Mouse (Mus musculus): ENCODE data around the gene H2-DMb1. TPM values are rescaled to one million over a fixed set of nuclear protein-coding genes. Genes with fewer than 3 reads are reported as not detected.

Gene H2-DMb1
- total RNA-seq, 2 experiments from 2014 or later: 0.94 to 1.5 TPM

DNA sequence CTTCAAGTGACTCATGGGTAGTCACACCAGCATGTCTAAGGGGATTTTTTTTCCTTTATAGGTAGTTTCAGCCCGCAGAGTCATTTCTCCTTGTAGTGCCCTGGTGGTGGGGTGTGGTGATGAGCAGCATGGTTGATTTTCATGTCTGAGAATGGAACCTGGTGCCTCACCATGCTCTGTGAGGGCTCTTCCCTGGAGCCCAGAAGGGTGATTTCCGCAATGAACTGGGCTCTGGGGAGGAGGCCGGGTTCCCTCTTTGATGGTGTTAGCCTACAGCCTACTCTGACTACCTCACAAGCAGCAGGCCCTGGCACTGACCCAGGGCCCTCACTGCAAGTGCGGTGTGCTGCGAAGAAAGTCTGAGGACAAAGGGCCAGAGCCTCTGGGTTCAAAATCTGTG lies 50.6 kb downstream of the H2-DMb1 start, which contains the start of gene Tap2:
Gene Tap2, plus strand, starts transcription at position 84 of the 400 bp plus-strand sequence.
- intact Hi-C loops (cut with DNase I): no loop called here
- DNase-seq (ENCODE audit: low spot score in 2 of 2): no peak

GRCm38 (mm10) chr17:34204303-34205010 lies 51.6 kb downstream of the H2-DMb1 start:
- intact Hi-C loops (cut with DNase I): loop anchor here (2.0 kb wide), 1 partner anchor 34 kb away; no protein-coding TSS in a partner anchor
- peak; percentile 78 to 86 for DNase-seq (ENCODE audit: low spot score in 2 of 2)

DNA sequence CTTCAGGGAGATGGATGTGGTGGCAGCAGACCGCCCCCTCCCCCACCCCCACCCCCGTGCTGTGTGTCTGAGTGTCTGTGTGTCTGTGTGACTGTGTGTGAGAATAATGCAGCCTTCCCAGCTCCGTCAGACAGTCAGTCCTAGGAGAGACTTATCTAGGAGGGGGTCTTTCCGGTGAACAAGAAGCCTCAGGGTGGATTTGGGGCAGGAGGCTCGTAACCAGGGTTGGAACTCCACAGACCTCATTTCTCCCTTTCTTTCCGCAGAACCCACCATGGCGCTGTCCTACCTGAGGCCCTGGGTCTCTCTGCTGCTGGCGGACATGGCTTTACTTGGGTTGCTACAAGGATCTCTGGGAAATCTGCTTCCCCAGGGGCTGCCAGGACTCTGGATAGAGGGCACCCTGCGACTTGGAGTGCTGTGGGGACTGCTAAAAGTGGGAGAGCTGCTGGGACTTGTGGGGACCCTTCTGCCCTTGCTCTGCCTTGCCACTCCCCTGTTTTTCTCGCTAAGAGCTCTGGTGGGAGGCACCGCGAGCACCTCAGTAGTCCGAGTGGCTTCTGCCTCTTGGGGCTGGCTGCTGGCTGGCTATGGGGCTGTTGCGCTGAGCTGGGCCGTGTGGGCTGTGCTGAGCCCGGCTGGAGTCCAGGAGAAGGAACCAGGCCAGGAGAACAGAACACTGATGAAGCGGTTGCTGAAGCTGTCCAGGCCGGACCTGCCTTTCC lies 52.3 kb downstream of the H2-DMb1 start:
- DNase-seq (ENCODE audit: low spot score in 2 of 2): no peak
- intact Hi-C loops (cut with DNase I): loop anchor here (2.0 kb wide), 1 partner anchor 34 kb away; no protein-coding TSS in a partner anchor

GRCm38 (mm10) chr17:34205746-34206176 lies 52.9 kb downstream of the H2-DMb1 start:
- intact Hi-C loops (cut with DNase I): loop anchor here (2.0 kb wide), 1 partner anchor 35 kb away; no protein-coding TSS in a partner anchor

GRCm38 (mm10) chr17:34206731-34207130 lies 53.9 kb downstream of the H2-DMb1 start:
- intact Hi-C loops (cut with DNase I): no loop called here
- no peak for DNase-seq (ENCODE audit: low spot score in 2 of 2)

More at GRCm38 (mm10) chr17:34205746-34206176, 52.9 kb downstream of the H2-DMb1 start:
- DNase-seq (ENCODE audit: low spot score in 2 of 2): no peak

GRCm38 (mm10) chr17:34207456-34207855 lies 54.6 kb downstream of the H2-DMb1 start:
- intact Hi-C loops (cut with DNase I): no loop called here

GRCm38 (mm10) chr17:34207866-34208265 lies 55.0 kb downstream of the H2-DMb1 start:
- intact Hi-C loops (cut with DNase I): no loop called here
- no peak for DNase-seq (ENCODE audit: low spot score in 2 of 2)

More at GRCm38 (mm10) chr17:34207456-34207855, 54.6 kb downstream of the H2-DMb1 start:
- DNase-seq (ENCODE audit: low spot score in 2 of 2): no peak

GRCm38 (mm10) chr17:34208421-34208820 lies 55.5 kb downstream of the H2-DMb1 start:
- DNase-seq (ENCODE audit: low spot score in 2 of 2): no peak

GRCm38 (mm10) chr17:34209680-34210079 lies 56.8 kb downstream of the H2-DMb1 start:
- DNase-seq (ENCODE audit: low spot score in 2 of 2): no peak
- intact Hi-C loops (cut with DNase I): no loop called here

More at GRCm38 (mm10) chr17:34208421-34208820, 55.5 kb downstream of the H2-DMb1 start:
- intact Hi-C loops (cut with DNase I): no loop called here

Other genes with a start within 250 kb of the H2-DMb1 start
- gene Platr17, start 247.9 kb upstream of the H2-DMb1 start, total RNA-seq (2021): under 1 TPM in 1 of 2 experiments, not detected in 1; 0.57 TPM
- 10 to 100 TPM; 26.0 to 26.2 TPM for gene Daxx, start 243.7 kb upstream of the H2-DMb1 start, total RNA-seq (2021)
- gene Tapbp, start 237.2 kb upstream of the H2-DMb1 start, total RNA-seq (2021): 10 to 100 TPM; 32.7 to 37.7 TPM
- 10 to 100 TPM; 28.1 to 32.1 TPM for gene Zbtb22, start 237.2 kb upstream of the H2-DMb1 start, total RNA-seq (2021)
- 10 to 100 TPM; 55.2 to 66.8 TPM for gene Rgl2, start 223.5 kb upstream of the H2-DMb1 start, total RNA-seq (2021)
- gene Pfdn6, start 212.7 kb upstream of the H2-DMb1 start, total RNA-seq (2021): 100 to 1,000 TPM in 1 of 2 experiments, 10 to 100 TPM in 1; 89.7 to 104 TPM
- 10 to 100 TPM; 11.2 to 12.0 TPM for gene Wdr46, start 212.4 kb upstream of the H2-DMb1 start, total RNA-seq (2021)
- 1 to 10 TPM; 5.8 to 6.4 TPM for gene B3galt4, start 201.6 kb upstream of the H2-DMb1 start, total RNA-seq (2021)
- 10 to 100 TPM; 78.4 to 81.9 TPM for gene Vps52, start 197.3 kb upstream of the H2-DMb1 start, total RNA-seq (2021)
- gene Rps18, start 197.1 kb upstream of the H2-DMb1 start, total RNA-seq (2021): 100 to 1,000 TPM; 296 to 299 TPM
- gene H2-K1, start 152.7 kb upstream of the H2-DMb1 start, total RNA-seq (2021): 10 to 100 TPM; 12.3 to 15.9 TPM
- 10 to 100 TPM; 28.4 to 32.2 TPM for gene Ring1, start 128.4 kb upstream of the H2-DMb1 start, total RNA-seq (2021)
- gene H2-Ke6, start 125.0 kb upstream of the H2-DMb1 start, total RNA-seq (2021): 10 to 100 TPM; 33.3 to 35.1 TPM
- gene Slc39a7, start 121.4 kb upstream of the H2-DMb1 start, total RNA-seq (2021): 10 to 100 TPM; 96.2 to 98.6 TPM
- gene Rxrb, start 121.3 kb upstream of the H2-DMb1 start, total RNA-seq (2021): 10 to 100 TPM; 79.5 to 83.1 TPM
- 10 to 100 TPM; 14.1 to 14.6 TPM for gene Col11a2, start 113.6 kb upstream of the H2-DMb1 start, total RNA-seq (2021)
- gene H2-Oa, start 60.7 kb upstream of the H2-DMb1 start, total RNA-seq (2021): under 1 TPM in 1 of 2 experiments, not detected in 1; 0.34 TPM
- gene H2-DMa, start 33.5 kb upstream of the H2-DMb1 start, total RNA-seq (2021): 10 to 100 TPM; 26.0 to 26.5 TPM
- 100 to 1,000 TPM; 178 to 192 TPM for gene Brd2, start 30.4 kb upstream of the H2-DMb1 start, total RNA-seq (2021)
- gene H2-DMb2, start 9.8 kb upstream of the H2-DMb1 start, total RNA-seq (2021): under 1 TPM; 0.46 to 0.92 TPM
- 1 to 10 TPM; 1.5 to 1.8 TPM for gene Tap1, start 34.5 kb downstream of the H2-DMb1 start, total RNA-seq (2021)
- 1 to 10 TPM in 1 of 2 experiments, under 1 TPM in 1; 0.53 to 1.4 TPM for gene Psmb9, start 34.7 kb downstream of the H2-DMb1 start, total RNA-seq (2021)
- 1 to 10 TPM; 2.0 to 4.1 TPM for gene Psmb8, start 44.6 kb downstream of the H2-DMb1 start, total RNA-seq (2021)
- gene Tap2, start 50.5 kb downstream of the H2-DMb1 start, total RNA-seq (2021): 1 to 10 TPM; 5.2 to 5.4 TPM
- under 1 TPM in 1 of 2 experiments, not detected in 1; 0.23 TPM for gene H2-Ob, start 85.8 kb downstream of the H2-DMb1 start, total RNA-seq (2021)
- gene H2-Ab1, start 104.6 kb downstream of the H2-DMb1 start, total RNA-seq (2021): 1 to 10 TPM; 1.8 to 2.7 TPM
- 1 to 10 TPM; 1.9 to 2.1 TPM for gene H2-Aa, start 134.8 kb downstream of the H2-DMb1 start, total RNA-seq (2021)
- gene H2-Eb1, start 152.8 kb downstream of the H2-DMb1 start, total RNA-seq (2021): 1 to 10 TPM; 2.9 to 3.4 TPM
- gene H2-Eb2, start 172.6 kb downstream of the H2-DMb1 start, total RNA-seq (2021): not detected
- gene Btnl2, start 201.8 kb downstream of the H2-DMb1 start, total RNA-seq (2021): under 1 TPM; 0.71 to 0.73 TPM
- not detected for gene Btnl1, start 224.1 kb downstream of the H2-DMb1 start, total RNA-seq (2021)
- 1 to 10 TPM; 2.3 to 4.7 TPM for gene BC051142, start 245.7 kb downstream of the H2-DMb1 start, total RNA-seq (2021)